Mouse (Mus musculus) erythroid progenitor cell, adult 5-6 weeks (primary cell): Measurements from ENCODE around the gene Plod1. TPM values are rescaled to one million over a fixed set of nuclear protein-coding genes. Genes with fewer than 3 reads are reported as not detected.

Experiments used
- ATAC-seq: replicated peaks from 2 replicates; pipeline ENCODE4 v1.8.0; 2016; ENCODE audit warnings: moderate number of reproducible peaks, mild to moderate bottlenecking, moderate TSS enrichment, inconsistent platforms; ENCODE audit not compliant: poor library complexity, low FRiP score, severe bottlenecking
- total RNA-seq, 2 experiments: library from RNA; stranded (forward) in 1 of 2; stranded (reverse) in 1 of 2; fragments of 150-400 nt in 1 of 2; fragments of 186-747, 209-891 nt in 1 of 2; gene quantifications; 2 replicates each; pipeline versions ENCODE4 v1.2.3 to v1.2.4; 2015 to 2017; ENCODE audit warnings: low replicate concordance in 2 of 2

Plod1 gene
- total RNA-seq, 2 experiments from 2014 or later: 4.8 to 5.9 TPM

GRCm38 (mm10) chr4:147940111-147940510 is 3.5 kb upstream of the Plod1 start:
- no peak for ATAC-seq

- ATAC-seq: no peak
Observed at GRCm38 (mm10) chr4:147938148-147939096, 1.9 kb upstream of the Plod1 start.

- no peak for ATAC-seq
Observed at GRCm38 (mm10) chr4:147937486-147937885, 919 bp upstream of the Plod1 start.

- no peak for ATAC-seq
Observed at GRCm38 (mm10) chr4:147937021-147937420, 454 bp upstream of the Plod1 start.

- no peak for ATAC-seq
Observed at GRCm38 (mm10) chr4:147935904-147936303, 663 bp downstream of the Plod1 start.

- no peak for ATAC-seq
Observed at GRCm38 (mm10) chr4:147934611-147935010, 2.0 kb downstream of the Plod1 start.

- ATAC-seq: no peak
Observed at GRCm38 (mm10) chr4:147934134-147934533, 2.4 kb downstream of the Plod1 start.

GRCm38 (mm10) chr4:147930946-147931345 is 5.6 kb downstream of the Plod1 start:
- no peak for ATAC-seq

- ATAC-seq: no peak
Observed at GRCm38 (mm10) chr4:147928540-147928939, 8.0 kb downstream of the Plod1 start.

- no peak for ATAC-seq
Observed at GRCm38 (mm10) chr4:147928136-147928535, 8.4 kb downstream of the Plod1 start.

- ATAC-seq: no peak
Observed at GRCm38 (mm10) chr4:147927705-147928104, 8.9 kb downstream of the Plod1 start.

GRCm38 (mm10) chr4:147922341-147922740 is 14.2 kb downstream of the Plod1 start:
- ATAC-seq: no peak

- ATAC-seq: no peak
Observed at GRCm38 (mm10) chr4:147920973-147921372, 15.6 kb downstream of the Plod1 start.

GRCm38 (mm10) chr4:147918459-147919121 is 18.0 kb downstream of the Plod1 start:
- no peak for ATAC-seq

- no peak for ATAC-seq
Observed at GRCm38 (mm10) chr4:147909486-147909885, 27.1 kb downstream of the Plod1 start.

GRCm38 (mm10) chr4:147906230-147906629 is 30.3 kb downstream of the Plod1 start:
- no peak for ATAC-seq

GRCm38 (mm10) chr4:147905090-147905659 is 31.4 kb downstream of the Plod1 start:
- ATAC-seq: no peak

GRCm38 (mm10) chr4:147904313-147905089 is 32.1 kb downstream of the Plod1 start, which contains the start of gene Mfn2:
TSS of gene Mfn2 (minus strand) at chr4:147904704.
- ATAC-seq: peak; percentile 96

GRCm38 (mm10) chr4:147903601-147904000 is 33.0 kb downstream of the Plod1 start:
- no peak for ATAC-seq
